Mouse (Mus musculus): Measurements from ENCODE around the gene Gadd45a. TPM values are rescaled to one million over a fixed set of nuclear protein-coding genes. Genes with fewer than 3 reads are reported as not detected.
"Not testable (repeated sequence)": the region's sequence is repeated elsewhere in the genome, so short reads cannot be mapped to it uniquely, and the experiment has no call there.

Gadd45a gene
- polyA plus RNA-seq, 1 experiment, result 32.7 TPM

- no peak for DNase-seq
- WGBS, result 60% methylated on average over 9 of the region's 9 CpGs
- H3K4me1 ChIP-seq (ENCODE audit: control insufficient read depth, insufficient read depth, low read length), result no peaks in the 10 kb centered on the region; the same call in 1 of the 2 replicates
- no peak overlapping the region for H3K4me3 ChIP-seq (replicated peaks; ENCODE audit: extremely low read depth, low read depth, low read length)
- TF ChIP-seq POLR2A (IDR thresholded peaks at IDR 0.05; ENCODE audit: borderline replicate concordance, extremely low read depth, low read depth, low read length) (no peak), CTCF (IDR thresholded peaks at IDR 0.05; ENCODE audit: insufficient read depth, low read length) (no peak)
These were observed 9.7 kb downstream of the Gadd45a start for GRCm38 (mm10) chr6:67027438-67028142.

GRCm38 (mm10) chr6:67026661-67027060 lies 10.6 kb downstream of the Gadd45a start:
- 72% methylated on average over 3 of the region's 3 CpGs for WGBS
- H3K4me3 ChIP-seq (replicated peaks; ENCODE audit: extremely low read depth, low read depth, low read length), result no peak overlapping the region
- TF ChIP-seq POLR2A (IDR thresholded peaks at IDR 0.05; ENCODE audit: borderline replicate concordance, extremely low read depth, low read depth, low read length), result no peak
- TF ChIP-seq CTCF (IDR thresholded peaks at IDR 0.05; ENCODE audit: insufficient read depth, low read length), result no peak
- H3K4me1 ChIP-seq (ENCODE audit: control insufficient read depth, insufficient read depth, low read length), result no peaks in the 10 kb centered on the region; the same call in 1 of the 2 replicates
- no peak for DNase-seq

- DNase-seq, result no peak
- 85% methylated on average over 4 of the region's 4 CpGs for WGBS
- H3K4me3 ChIP-seq (replicated peaks; ENCODE audit: extremely low read depth, low read depth, low read length), result no peak overlapping the region
- TF ChIP-seq CTCF (IDR thresholded peaks at IDR 0.05; ENCODE audit: insufficient read depth, low read length) (no peak), POLR2A (IDR thresholded peaks at IDR 0.05; ENCODE audit: borderline replicate concordance, extremely low read depth, low read depth, low read length) (no peak)
- H3K4me1 ChIP-seq (ENCODE audit: control insufficient read depth, insufficient read depth, low read length), result no peaks in the 10 kb centered on the region; the same call in 1 of the 2 replicates
These were observed 13.5 kb downstream of the Gadd45a start for GRCm38 (mm10) chr6:67023729-67024128.

GRCm38 (mm10) chr6:67021308-67021707 lies 15.9 kb downstream of the Gadd45a start:
- H3K4me1 ChIP-seq (ENCODE audit: control insufficient read depth, insufficient read depth, low read length), result peaks cover 6% of the 10 kb centered on the region
- no peak for TF ChIP-seq POLR2A (IDR thresholded peaks at IDR 0.05; ENCODE audit: borderline replicate concordance, extremely low read depth, low read depth, low read length)
- no peak for DNase-seq
- WGBS, result 85% methylated on average over 5 of the region's 5 CpGs
- H3K4me3 ChIP-seq (replicated peaks; ENCODE audit: extremely low read depth, low read depth, low read length), result no peak overlapping the region

- H3K4me3 ChIP-seq (replicated peaks; ENCODE audit: extremely low read depth, low read depth, low read length); DNase-seq: not testable (repeated sequence)
- 88% methylated on average over 7 of the region's 7 CpGs for WGBS
- peaks cover 26% of the 10 kb centered on the region for H3K4me1 ChIP-seq (ENCODE audit: control insufficient read depth, insufficient read depth, low read length)
These were observed 18.3 kb downstream of the Gadd45a start for GRCm38 (mm10) chr6:67019001-67019400.

- WGBS, result 93% methylated on average over 4 of the region's 4 CpGs
- no peak overlapping the region for H3K4me3 ChIP-seq (replicated peaks; ENCODE audit: extremely low read depth, low read depth, low read length)
- TF ChIP-seq CTCF (IDR thresholded peaks at IDR 0.05; ENCODE audit: insufficient read depth, low read length) (no peak), POLR2A (IDR thresholded peaks at IDR 0.05; ENCODE audit: borderline replicate concordance, extremely low read depth, low read depth, low read length) (no peak)
- DNase-seq, result no peak
- H3K4me1 ChIP-seq (ENCODE audit: control insufficient read depth, insufficient read depth, low read length), result peaks cover 30% of the 10 kb centered on the region
These were observed 18.9 kb downstream of the Gadd45a start for GRCm38 (mm10) chr6:67018365-67018764.

GRCm38 (mm10) chr6:67016520-67017111 lies 20.6 kb downstream of the Gadd45a start:
- DNase-seq, result no peak
- WGBS, result 31% methylated on average over 7 of the region's 7 CpGs
- Histone ChIP-seq H3K4me1 (ENCODE audit: control insufficient read depth, insufficient read depth, low read length) (peaks cover 30% of the 10 kb centered on the region), H3K4me3 (replicated peaks; ENCODE audit: extremely low read depth, low read depth, low read length) (no peak overlapping the region)
- TF ChIP-seq POLR2A (IDR thresholded peaks at IDR 0.05; ENCODE audit: borderline replicate concordance, extremely low read depth, low read depth, low read length) (no peak), CTCF (IDR thresholded peaks at IDR 0.05; ENCODE audit: insufficient read depth, low read length) (no peak)

- DNase-seq, result no peak
- 28% methylated on average over 8 of the region's 8 CpGs for WGBS
- TF ChIP-seq CTCF (IDR thresholded peaks at IDR 0.05; ENCODE audit: insufficient read depth, low read length), result no peak
- no peak for TF ChIP-seq POLR2A (IDR thresholded peaks at IDR 0.05; ENCODE audit: borderline replicate concordance, extremely low read depth, low read depth, low read length)
These were observed 21.3 kb downstream of the Gadd45a start for GRCm38 (mm10) chr6:67015739-67016519.

GRCm38 (mm10) chr6:67014679-67015075 lies 22.6 kb downstream of the Gadd45a start:
- no peak overlapping the region for H3K4me3 ChIP-seq (replicated peaks; ENCODE audit: extremely low read depth, low read depth, low read length)
- TF ChIP-seq POLR2A (IDR thresholded peaks at IDR 0.05; ENCODE audit: borderline replicate concordance, extremely low read depth, low read depth, low read length) (no peak), CTCF (IDR thresholded peaks at IDR 0.05; ENCODE audit: insufficient read depth, low read length) (no peak)
- DNase-seq, result peak; percentile 40
- WGBS, result 84% methylated on average over 1 of the region's 1 CpGs
- H3K4me1 ChIP-seq (ENCODE audit: control insufficient read depth, insufficient read depth, low read length), result peaks cover 30% of the 10 kb centered on the region

More at GRCm38 (mm10) chr6:67015739-67016519, 21.3 kb downstream of the Gadd45a start:
- Histone ChIP-seq H3K4me3 (replicated peaks; ENCODE audit: extremely low read depth, low read depth, low read length) (no peak overlapping the region), H3K4me1 (ENCODE audit: control insufficient read depth, insufficient read depth, low read length) (peaks cover 30% of the 10 kb centered on the region)

All from lung, adult 2 months (tissue).